Comparison of ENCODE assay signal across 9 mouse cellular contexts in the genomic region with DNA sequence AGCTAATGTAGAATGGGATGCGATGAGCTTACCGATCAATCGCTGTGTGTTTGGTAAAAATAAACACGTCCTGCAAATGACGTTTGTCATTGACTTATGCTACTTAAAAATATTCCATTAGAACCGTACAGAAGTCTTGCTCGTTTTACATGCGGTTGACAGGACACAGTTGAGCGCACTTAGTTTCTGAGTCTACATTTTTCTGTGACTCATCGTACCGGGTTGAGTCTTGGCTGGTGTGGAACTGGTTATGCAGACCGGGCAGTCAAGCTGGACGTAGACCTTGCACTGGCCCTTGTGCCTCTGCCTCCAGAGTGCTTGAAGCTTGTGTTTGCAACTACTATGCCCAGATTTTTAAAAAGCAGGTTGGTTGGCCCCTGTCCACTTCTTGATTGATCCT. TPM values are rescaled to one million over a fixed set of nuclear protein-coding genes. Genes with fewer than 3 reads are reported as not detected.
DNase-seq lines count a peak whose midpoint lies in the region; ATAC-seq lines count a peak whose summit lies in the region.
"Had no signal": no experiment of that assay in that cellular context is flagged by ENCODE, and none has a peak within 500 bp of the region (broad histone marks: within the 10 kb centered on the region; RNA-seq: fewer than 3 reads in every experiment).

No protein-coding gene starts in this region.

- H3K9me3 ChIP-seq in forebrain, embryonic 13.5 days (replicated peaks), result no peaks in the 10 kb centered on the region
- no peaks in the 10 kb centered on the region for H3K9me3 ChIP-seq in kidney, embryonic 14.5 days (ENCODE audit: control insufficient read depth, low read length)

- no peak overlapping the region for H3K27ac ChIP-seq in forebrain, embryonic 13.5 days
- H3K27ac ChIP-seq in kidney, embryonic 14.5 days (ENCODE audit: low read depth, low read length), result peak overlapping the region; percentile 66
- peak overlapping the region; percentile 37 for H3K27ac ChIP-seq in macrophage

- H3K9ac ChIP-seq in forebrain, embryonic 13.5 days, result peak overlapping the region; percentile 92
- peak overlapping the region; percentile 86 for H3K9ac ChIP-seq in kidney, embryonic 14.5 days (ENCODE audit: low read depth, low read length)

- H3K4me2 ChIP-seq in forebrain, embryonic 13.5 days, result peak overlapping the region; percentile 97
- H3K4me2 ChIP-seq in kidney, embryonic 14.5 days (replicated peaks; ENCODE audit: low read depth, low read length), result peak overlapping the region; percentile 80

- H3K4me3 ChIP-seq in forebrain, embryonic 13.5 days, result peak overlapping the region; percentile 91
- H3K4me3 ChIP-seq in kidney, embryonic 14.5 days (ENCODE audit: low read length), result peak overlapping the region; percentile 94
- peak overlapping the region; percentile 91 for H3K4me3 ChIP-seq in macrophage (ENCODE audit: inconsistent target)

- peaks cover 14% of the 10 kb centered on the region for H3K4me1 ChIP-seq in forebrain, embryonic 13.5 days
- H3K4me1 ChIP-seq in kidney, embryonic 14.5 days (ENCODE audit: control insufficient read depth, insufficient read depth, low read length), result peaks cover 4% of the 10 kb centered on the region

- DNase-seq in CD4-positive, CD25-positive, alpha-beta regulatory T cell, adult 2 months (ENCODE audit: low read depth, low spot score), result peak; percentile 26
- peak; percentile 2 to 14 for DNase-seq in spleen, postnatal 36 days (ENCODE audit: low spot score in 2 of 2)
- DNase-seq in spleen, postnatal 14 days (ENCODE audit: low spot score in 2 of 2), result no peak
- no peak for DNase-seq in gastrocnemius, postnatal 14 days

- intact Hi-C loops in gastrocnemius, postnatal 14 days (cut with DNase I; ENCODE audit: low total_unique reads), result no loop called here

- ATAC-seq in CD4-positive, CD25-positive, alpha-beta regulatory T cell, adult 4 months, result no peak
- ATAC-seq in forebrain, embryonic 13.5 days, result no peak
- no peak for ATAC-seq in kidney, embryonic 14.5 days (ENCODE audit: low FRiP score, low TSS enrichment)

- WGBS in forebrain, embryonic 13.5 days, result 17% methylated on average over 13 of the region's 13 CpGs
- 8% methylated on average over 13 of the region's 13 CpGs for WGBS in kidney, embryonic 14.5 days
- 6% methylated on average over 13 of the region's 13 CpGs for WGBS in macrophage (ENCODE audit: missing documents)

- H3K36me3 ChIP-seq in forebrain, embryonic 13.5 days (ENCODE audit: poor library complexity, severe bottlenecking), result peaks cover 27% of the 10 kb centered on the region
- peaks cover 41% of the 10 kb centered on the region for H3K36me3 ChIP-seq in kidney, embryonic 14.5 days (ENCODE audit: control insufficient read depth, insufficient read depth, low read length)
- peaks cover 23% of the 10 kb centered on the region for H3K36me3 ChIP-seq in macrophage (ENCODE audit: inconsistent target)

- peaks cover 30% of the 10 kb centered on the region for H3K79me2 ChIP-seq in macrophage (ENCODE audit: inconsistent target)

- H3K27me3 ChIP-seq in forebrain, embryonic 13.5 days, result no peaks in the 10 kb centered on the region
- H3K27me3 ChIP-seq in kidney, embryonic 14.5 days (ENCODE audit: control insufficient read depth, insufficient read depth, low read length), result no peaks in the 10 kb centered on the region

RNA-seq across cellular contexts. Expression of a gene that starts 1.0 kb away (rescaled TPM):
- polyA plus RNA-seq in CD4-positive, CD25-positive, alpha-beta regulatory T cell, adult 4 months (2017; shearing (Covaris generic)), result 10 to 100 TPM; 16.4 to 18.5 TPM
- 22.4 and 25.3 TPM in 2 replicates for polyA plus RNA-seq in forebrain, embryonic 13.5 days (2015; fragmentation: Nextera tagmentation; extraction: Ambion mirVana)
- polyA plus RNA-seq in kidney, embryonic 14.5 days (2014; fragmentation: Nextera tagmentation; extraction: Ambion mirVana), result 14.3 and 26.9 TPM in 2 replicates
- total RNA-seq in macrophage (2018; cell fraction: chromatin; rRNA removed), result 10 to 100 TPM; 18.3 to 95.9 (median 58.6) TPM
- 10 to 100 TPM in 4 of 26 experiments, 1 to 10 TPM in 22; 3.2 to 12.6 (median 7.6) TPM for total RNA-seq in macrophage (2018; cell fraction: cytosol; rRNA removed)
- total RNA-seq in macrophage (2018; cell fraction: nucleus; rRNA removed), result 10 to 100 TPM; 11.1 to 45.5 (median 25.4) TPM
- 4.9 to 9.3 TPM (median 7.0 TPM) in 3 replicates for polyA plus RNA-seq in macrophage (2018)
- total RNA-seq in gastrocnemius, postnatal 14 days (2021), result 1 to 10 TPM; 7.0 to 8.0 TPM

RNA-seq across cellular contexts. Expression of a gene that starts 36.3 kb away (rescaled TPM):
- polyA plus RNA-seq in CD4-positive, CD25-positive, alpha-beta regulatory T cell, adult 4 months (2017; shearing (Covaris generic)), result not detected
- polyA plus RNA-seq in forebrain, embryonic 13.5 days (2015; fragmentation: Nextera tagmentation; extraction: Ambion mirVana), result not detected in 2 replicates
- not detected in 2 replicates for polyA plus RNA-seq in kidney, embryonic 14.5 days (2014; fragmentation: Nextera tagmentation; extraction: Ambion mirVana)
- not detected for total RNA-seq in macrophage (2018; cell fraction: chromatin; rRNA removed)
- total RNA-seq in macrophage (2018; cell fraction: cytosol; rRNA removed), result not detected
- total RNA-seq in macrophage (2018; cell fraction: nucleus; rRNA removed), result not detected
- polyA plus RNA-seq in macrophage (2018), result not detected in 3 replicates
- not detected for total RNA-seq in gastrocnemius, postnatal 14 days (2021)
- total RNA-seq: layer of hippocampus, postnatal 14 days had no signal

RNA-seq across cellular contexts. Expression of a gene that starts 41.6 kb away (rescaled TPM):
- polyA plus RNA-seq in CD4-positive, CD25-positive, alpha-beta regulatory T cell, adult 4 months (2017; shearing (Covaris generic)), result under 1 TPM in 1 of 2 experiments, not detected in 1; 0.47 TPM
- 0.23 TPM in 1 of 2 replicates, not detected in the other for polyA plus RNA-seq in forebrain, embryonic 13.5 days (2015; fragmentation: Nextera tagmentation; extraction: Ambion mirVana)
- 0.24 TPM in 1 of 2 replicates, not detected in the other for polyA plus RNA-seq in kidney, embryonic 14.5 days (2014; fragmentation: Nextera tagmentation; extraction: Ambion mirVana)
- total RNA-seq in macrophage (2018; cell fraction: chromatin; rRNA removed), result not detected
- total RNA-seq in macrophage (2018; cell fraction: cytosol; rRNA removed), result not detected
- not detected for total RNA-seq in macrophage (2018; cell fraction: nucleus; rRNA removed)
- polyA plus RNA-seq in macrophage (2018), result not detected in 3 replicates
- total RNA-seq in gastrocnemius, postnatal 14 days (2021), result not detected
- total RNA-seq: layer of hippocampus, postnatal 14 days had no signal

Comparison
In these comparisons a context has a peak if more than half of its experiments do, and no peak if none do; other contexts are left out.
1. DNase-seq: peak in CD4-positive, CD25-positive, alpha-beta regulatory T cell, adult 2 months (single experiment) and spleen, postnatal 36 days (2 of 2); none in spleen, postnatal 14 days (0 of 2) and gastrocnemius, postnatal 14 days (single experiment).
2. Peak in every context shown above with its lines, with median percentiles within 50 percentile points of each other: H3K4me3 ChIP-seq.